Mouse (Mus musculus): ENCODE results near the gene Tanc2. TPM values are rescaled to one million over a fixed set of nuclear protein-coding genes. Genes with fewer than 3 reads are reported as not detected.

Tanc2 gene
- total RNA-seq, 1 experiment from 2014 or later, result 6.5 TPM

- no peak for ATAC-seq (replicated peaks in 1 of 2; ENCODE audit: insufficient read depth in 1 of 2, low FRiP score in 2 of 2, low TSS enrichment in 1 of 2, low read depth in 1 of 2, poor library complexity in 2 of 2, severe bottlenecking in 2 of 2)
Observed at GRCm38 (mm10) chr11:105759413-105759812, 169.6 kb downstream of the Tanc2 start.

DNA sequence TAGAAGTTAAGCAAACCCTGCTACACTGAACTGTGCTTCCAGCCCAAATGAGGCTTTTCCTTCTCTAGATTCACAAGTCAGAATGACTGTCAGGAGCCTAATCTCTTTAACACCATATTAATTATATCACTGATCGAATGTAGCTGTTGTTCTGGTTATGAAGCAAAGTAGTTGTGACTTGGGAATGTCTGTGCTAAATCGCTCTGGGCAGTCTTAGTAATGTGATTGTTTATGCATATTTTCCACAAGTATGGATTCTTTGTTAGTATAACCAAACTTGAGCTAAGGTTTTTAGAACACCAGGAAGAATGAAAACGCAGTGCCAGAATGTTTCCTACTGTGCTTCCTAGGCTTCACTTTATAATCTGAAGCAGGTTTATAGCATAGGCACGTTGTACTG, 170.6 kb downstream of the Tanc2 start:
- ATAC-seq (replicated peaks in 1 of 2; ENCODE audit: insufficient read depth in 1 of 2, low FRiP score in 2 of 2, low TSS enrichment in 1 of 2, low read depth in 1 of 2, poor library complexity in 2 of 2, severe bottlenecking in 2 of 2), result no peak

GRCm38 (mm10) chr11:105777802-105778201, 188.0 kb downstream of the Tanc2 start:
- no peak for ATAC-seq (replicated peaks in 1 of 2; ENCODE audit: insufficient read depth in 1 of 2, low FRiP score in 2 of 2, low TSS enrichment in 1 of 2, low read depth in 1 of 2, poor library complexity in 2 of 2, severe bottlenecking in 2 of 2)

GRCm38 (mm10) chr11:105792501-105792900, 202.7 kb downstream of the Tanc2 start:
- ATAC-seq (replicated peaks in 1 of 2; ENCODE audit: insufficient read depth in 1 of 2, low FRiP score in 2 of 2, low TSS enrichment in 1 of 2, low read depth in 1 of 2, poor library complexity in 2 of 2, severe bottlenecking in 2 of 2), result no peak

DNA sequence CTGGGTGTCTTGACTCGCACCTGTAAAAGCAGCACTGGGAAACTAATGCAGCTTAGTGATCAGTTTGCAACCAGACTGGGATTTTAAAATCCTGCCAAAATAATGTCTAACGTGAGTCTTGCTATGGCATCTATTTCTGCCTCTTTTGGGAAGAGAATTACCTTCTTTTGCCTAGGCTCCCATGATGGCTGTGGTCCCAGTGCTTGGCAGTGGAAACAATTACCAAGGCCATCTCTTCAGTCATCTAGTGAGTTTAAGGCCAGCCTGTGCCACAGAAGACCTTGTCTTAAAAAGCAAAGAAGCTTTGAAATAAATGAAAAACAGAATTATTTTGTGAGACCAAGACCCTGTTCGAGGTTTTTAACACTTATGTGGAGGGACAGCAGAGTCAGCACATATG, 213.9 kb downstream of the Tanc2 start:
- ATAC-seq (replicated peaks in 1 of 2; ENCODE audit: insufficient read depth in 1 of 2, low FRiP score in 2 of 2, low TSS enrichment in 1 of 2, low read depth in 1 of 2, poor library complexity in 2 of 2, severe bottlenecking in 2 of 2), result no peak

- no peak for ATAC-seq (replicated peaks in 1 of 2; ENCODE audit: insufficient read depth in 1 of 2, low FRiP score in 2 of 2, low TSS enrichment in 1 of 2, low read depth in 1 of 2, poor library complexity in 2 of 2, severe bottlenecking in 2 of 2)
Observed at GRCm38 (mm10) chr11:105804776-105805175, 215.0 kb downstream of the Tanc2 start.

DNA sequence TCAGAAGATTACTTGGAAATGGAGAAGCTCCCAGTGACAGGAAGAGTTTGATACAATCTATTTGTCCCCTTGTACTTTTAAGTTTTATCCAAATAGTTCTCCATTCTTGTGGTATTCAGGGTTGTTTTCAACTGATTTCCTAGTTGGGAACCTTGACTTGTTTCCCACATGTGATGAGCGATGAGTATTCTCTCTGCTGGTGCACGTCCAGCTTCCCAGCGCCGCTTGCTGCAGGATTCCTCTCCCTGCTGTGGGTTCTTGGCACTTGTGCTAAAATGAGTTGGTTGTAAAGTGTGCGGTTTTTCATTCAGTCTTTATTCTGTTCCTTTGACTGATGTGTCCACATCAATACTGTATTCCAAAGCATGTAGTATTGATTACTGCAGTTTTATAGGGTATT, 217.3 kb downstream of the Tanc2 start:
- ATAC-seq (replicated peaks in 1 of 2; ENCODE audit: insufficient read depth in 1 of 2, low FRiP score in 2 of 2, low TSS enrichment in 1 of 2, low read depth in 1 of 2, poor library complexity in 2 of 2, severe bottlenecking in 2 of 2), result no peak

DNA sequence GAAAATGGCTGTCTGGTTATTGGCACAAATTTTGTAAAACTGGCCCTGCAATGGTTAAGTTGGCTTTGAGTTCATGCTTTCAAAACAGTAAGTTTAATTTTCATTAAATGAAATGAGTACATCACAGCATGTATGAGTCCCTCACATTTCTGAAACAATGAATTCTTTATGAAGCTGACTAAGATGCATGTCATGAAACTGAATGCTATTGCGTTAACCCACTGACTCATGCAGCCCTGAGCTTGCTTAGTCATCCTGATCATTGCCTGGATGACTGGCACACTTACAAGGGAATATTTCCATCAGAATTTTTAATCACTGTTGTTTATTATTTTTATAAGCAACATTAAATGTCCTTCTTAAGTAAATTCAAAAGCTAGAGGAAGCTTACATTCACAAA, 233.5 kb downstream of the Tanc2 start:
- no peak for ATAC-seq (replicated peaks in 1 of 2; ENCODE audit: insufficient read depth in 1 of 2, low FRiP score in 2 of 2, low TSS enrichment in 1 of 2, low read depth in 1 of 2, poor library complexity in 2 of 2, severe bottlenecking in 2 of 2)

DNA sequence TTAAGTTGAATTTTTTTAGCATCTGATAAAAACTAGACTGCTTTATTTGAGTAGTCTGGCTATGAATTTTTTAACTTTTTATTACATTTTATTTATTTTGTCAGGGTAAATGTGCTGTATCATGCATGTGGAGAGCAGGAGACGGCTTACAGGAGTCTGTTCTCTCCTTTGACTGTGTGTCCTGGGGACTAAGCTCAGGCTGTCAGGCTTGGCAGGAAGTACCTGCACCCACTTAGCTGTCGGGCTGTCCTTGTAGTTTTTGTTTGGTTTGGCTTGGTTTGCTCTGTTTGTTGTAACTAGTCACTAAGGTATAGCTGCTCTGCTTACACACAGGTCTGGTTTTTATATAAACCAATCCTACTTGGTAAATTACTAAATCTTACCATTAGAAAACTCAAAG, 234.0 kb downstream of the Tanc2 start:
- ATAC-seq (replicated peaks in 1 of 2; ENCODE audit: insufficient read depth in 1 of 2, low FRiP score in 2 of 2, low TSS enrichment in 1 of 2, low read depth in 1 of 2, poor library complexity in 2 of 2, severe bottlenecking in 2 of 2), result no peak

- ATAC-seq (replicated peaks in 1 of 2; ENCODE audit: insufficient read depth in 1 of 2, low FRiP score in 2 of 2, low TSS enrichment in 1 of 2, low read depth in 1 of 2, poor library complexity in 2 of 2, severe bottlenecking in 2 of 2), result no peak
Observed at GRCm38 (mm10) chr11:105828175-105828574, 238.4 kb downstream of the Tanc2 start.

GRCm38 (mm10) chr11:105835209-105835608, 245.4 kb downstream of the Tanc2 start:
- ATAC-seq (replicated peaks in 1 of 2; ENCODE audit: insufficient read depth in 1 of 2, low FRiP score in 2 of 2, low TSS enrichment in 1 of 2, low read depth in 1 of 2, poor library complexity in 2 of 2, severe bottlenecking in 2 of 2), result no peak

GRCm38 (mm10) chr11:105836344-105836891, 246.6 kb downstream of the Tanc2 start:
- no peak; a peak in 1 of 4 replicates for ATAC-seq (replicated peaks in 1 of 2; ENCODE audit: insufficient read depth in 1 of 2, low FRiP score in 2 of 2, low TSS enrichment in 1 of 2, low read depth in 1 of 2, poor library complexity in 2 of 2, severe bottlenecking in 2 of 2)

DNA sequence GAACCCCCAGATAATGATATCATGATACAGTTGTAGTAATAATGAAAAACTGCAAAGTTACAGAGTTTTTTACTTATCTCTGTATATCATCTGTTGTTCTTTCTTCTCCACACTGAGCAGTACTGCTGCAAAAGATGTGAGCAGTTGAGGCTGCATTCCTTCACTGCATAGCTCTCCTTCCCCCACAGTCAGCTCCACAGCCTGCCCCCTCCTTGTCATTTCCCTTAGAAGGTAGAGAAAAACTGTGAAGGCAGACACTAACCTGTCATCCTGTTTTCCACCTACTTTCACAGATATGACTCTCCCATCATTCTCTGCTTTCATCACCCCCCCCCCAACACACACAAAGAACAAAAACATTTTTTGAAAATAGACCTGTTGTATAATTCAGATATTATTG, 248.2 kb downstream of the Tanc2 start:
- ATAC-seq (replicated peaks in 1 of 2; ENCODE audit: insufficient read depth in 1 of 2, low FRiP score in 2 of 2, low TSS enrichment in 1 of 2, low read depth in 1 of 2, poor library complexity in 2 of 2, severe bottlenecking in 2 of 2), result no peak

DNA sequence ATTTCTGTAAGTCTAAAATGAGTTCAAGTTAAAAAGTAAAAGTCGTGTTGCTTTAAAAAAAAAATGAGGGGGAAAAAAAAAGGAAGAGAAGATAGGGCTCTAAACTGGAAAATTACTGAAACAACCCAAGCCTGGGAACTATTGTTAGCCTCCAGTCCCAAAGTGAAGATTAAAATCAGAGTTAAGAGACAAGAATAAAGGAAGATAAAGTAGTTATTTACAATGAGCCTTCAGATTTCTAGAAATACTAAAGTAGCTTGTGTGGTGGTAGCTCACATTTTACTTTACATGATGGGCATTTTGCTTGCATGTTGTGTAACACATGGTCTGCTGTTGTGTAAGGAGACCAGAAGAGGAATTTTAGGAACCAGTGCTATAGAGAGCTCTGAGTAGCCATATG, 256.1 kb downstream of the Tanc2 start:
- no peak for ATAC-seq (replicated peaks in 1 of 2; ENCODE audit: insufficient read depth in 1 of 2, low FRiP score in 2 of 2, low TSS enrichment in 1 of 2, low read depth in 1 of 2, poor library complexity in 2 of 2, severe bottlenecking in 2 of 2)

GRCm38 (mm10) chr11:105855504-105855903, 265.7 kb downstream of the Tanc2 start:
- ATAC-seq (replicated peaks in 1 of 2; ENCODE audit: insufficient read depth in 1 of 2, low FRiP score in 2 of 2, low TSS enrichment in 1 of 2, low read depth in 1 of 2, poor library complexity in 2 of 2, severe bottlenecking in 2 of 2), result no peak

DNA sequence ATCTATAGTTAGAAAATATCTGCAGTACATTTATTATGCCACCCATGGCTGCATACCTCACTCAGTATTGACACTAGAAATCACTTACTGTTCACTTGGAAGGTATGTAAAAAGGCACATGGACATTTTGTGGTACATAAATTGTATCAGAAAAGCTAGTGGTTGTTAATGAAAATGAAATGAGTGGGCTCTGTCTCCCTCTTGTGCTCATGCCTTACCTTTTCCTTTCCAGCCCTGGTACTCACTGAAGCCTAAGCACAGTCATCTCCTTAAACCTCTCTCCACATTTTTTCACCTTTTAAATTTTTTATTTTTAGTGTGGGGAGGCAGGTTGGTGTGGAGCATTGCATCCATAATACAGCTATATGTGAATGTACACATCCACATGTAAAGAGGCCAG, 268.3 kb downstream of the Tanc2 start:
- ATAC-seq (replicated peaks in 1 of 2; ENCODE audit: insufficient read depth in 1 of 2, low FRiP score in 2 of 2, low TSS enrichment in 1 of 2, low read depth in 1 of 2, poor library complexity in 2 of 2, severe bottlenecking in 2 of 2), result no peak

- no peak for ATAC-seq (replicated peaks in 1 of 2; ENCODE audit: insufficient read depth in 1 of 2, low FRiP score in 2 of 2, low TSS enrichment in 1 of 2, low read depth in 1 of 2, poor library complexity in 2 of 2, severe bottlenecking in 2 of 2)
Observed at GRCm38 (mm10) chr11:105885558-105885957, 295.8 kb downstream of the Tanc2 start.

DNA sequence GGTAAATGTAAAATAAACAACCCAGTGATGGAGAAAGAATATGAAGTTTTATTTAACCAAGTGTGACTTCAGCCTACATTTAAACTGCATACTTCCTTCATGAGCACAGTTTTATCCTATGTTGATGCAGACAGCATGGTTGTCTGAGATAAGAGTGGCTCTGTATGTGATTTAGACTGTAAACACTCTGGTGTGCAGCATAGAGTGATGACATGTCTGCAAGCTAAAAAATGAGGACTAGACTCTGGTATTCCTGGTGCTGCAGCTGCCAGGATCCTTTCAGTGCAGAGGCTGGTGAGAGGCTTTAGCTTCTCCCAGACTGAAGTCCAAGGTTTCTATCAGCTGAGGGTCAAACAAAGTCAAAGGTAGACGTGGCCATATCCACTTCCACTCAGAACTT, 297.5 kb downstream of the Tanc2 start:
- ATAC-seq (replicated peaks in 1 of 2; ENCODE audit: insufficient read depth in 1 of 2, low FRiP score in 2 of 2, low TSS enrichment in 1 of 2, low read depth in 1 of 2, poor library complexity in 2 of 2, severe bottlenecking in 2 of 2), result no peak

DNA sequence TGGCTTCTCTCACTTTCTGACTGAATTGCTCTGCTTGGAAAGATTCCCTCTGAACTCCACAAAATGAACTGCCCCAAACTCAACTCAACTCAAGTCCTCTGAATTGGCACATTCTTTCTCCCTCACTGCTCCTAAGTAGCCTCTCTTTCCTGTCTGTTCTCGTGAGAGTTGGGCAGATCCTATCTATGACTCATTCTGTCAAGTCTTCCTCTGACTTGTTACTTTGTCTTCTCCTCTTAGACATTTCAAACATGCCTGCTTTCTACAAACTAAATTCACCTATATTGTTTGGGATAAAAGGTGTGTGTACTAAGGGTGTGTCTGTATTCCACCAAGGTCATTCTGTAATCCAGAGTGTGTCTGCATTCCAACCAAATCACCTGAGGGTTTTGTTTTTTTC, 309.4 kb downstream of the Tanc2 start:
- ATAC-seq (replicated peaks in 1 of 2; ENCODE audit: insufficient read depth in 1 of 2, low FRiP score in 2 of 2, low TSS enrichment in 1 of 2, low read depth in 1 of 2, poor library complexity in 2 of 2, severe bottlenecking in 2 of 2), result no peak

GRCm38 (mm10) chr11:105901501-105901900, 311.7 kb downstream of the Tanc2 start:
- ATAC-seq (replicated peaks in 1 of 2; ENCODE audit: insufficient read depth in 1 of 2, low FRiP score in 2 of 2, low TSS enrichment in 1 of 2, low read depth in 1 of 2, poor library complexity in 2 of 2, severe bottlenecking in 2 of 2), result peak; percentile 32 to 53; a peak in 3 of 4 replicates
